Mouse (Mus musculus) forebrain, embryonic 10.5 days (tissue): ENCODE results near the gene Fibcd1. TPM values are rescaled to one million over a fixed set of nuclear protein-coding genes. Genes with fewer than 3 reads are reported as not detected.
A peak's percentile ranks its signal among the peaks of the same experiment; 100 is the strongest.

ENCODE experiments used
- DNase-seq: peaks from one replicate; pipeline ENCODE4 v3.0.0-alpha.2; 2017; ENCODE audit warnings: low spot score; ENCODE audit errors: extremely low spot score
- H3K27ac ChIP-seq: fragments of 300-500 bp; sonication (generic); 2 replicates; pipeline ENCODE4 v1.5.1; 2016; ENCODE audit warnings: mild to moderate bottlenecking
- H3K27me3 ChIP-seq: fragments of 300-500 bp; sonication (generic); 2 replicates; pipeline ENCODE4 v1.6.1; 2016; ENCODE audit warnings: mild to moderate bottlenecking; ENCODE audit not compliant: poor library complexity, severe bottlenecking
- H3K36me3 ChIP-seq: fragments of 300-500 bp; sonication (generic); replicated peaks from 2 replicates; pipeline ENCODE4 v1.6.1; 2016; ENCODE audit warnings: mild to moderate bottlenecking, moderate library complexity
- H3K4me1 ChIP-seq: fragments of 300-500 bp; sonication (generic); 2 replicates; pipeline ENCODE4 v1.6.1; 2016
- H3K4me3 ChIP-seq: fragments of 300-500 bp; sonication (generic); 2 replicates; pipeline ENCODE4 v1.5.1; 2016; ENCODE audit warnings: mild to moderate bottlenecking, moderate library complexity
- H3K9me3 ChIP-seq: fragments of 300-500 bp; sonication (generic); 2 replicates; pipeline ENCODE4 v1.6.1; 2016; ENCODE audit warnings: mild to moderate bottlenecking, moderate library complexity
- WGBS: fragments of 180-500 bp; shearing (Covaris S2); methylation state at CpG from one replicate; pipeline ENCODE4 v1.1.7; 2016; 5-methylcytosine and 5-hydroxymethylcytosine counted together
- polyA plus RNA-seq: library from polyadenylated mRNA; unstranded; fragments of >200 nt; fragmentation: Nextera tagmentation; extraction: Ambion mirVana; gene quantifications from 2 replicates; pipeline ENCODE4 v1.2.1, GENCODE M21; 2016

Gene Fibcd1
- polyA plus RNA-seq, 1 experiment from 2014 or later, result 0.19 TPM

GRCm38 (mm10) chr2:31823933-31824730 lies 21.7 kb downstream of the Fibcd1 start:
- Histone ChIP-seq H3K4me3 (no peak overlapping the region), H3K27ac (no peak overlapping the region), H3K9me3 (no peaks in the 10 kb centered on the region), H3K4me1 (peaks cover 40% of the 10 kb centered on the region), H3K27me3 (peaks cover 53% of the 10 kb centered on the region), H3K36me3 (no peaks in the 10 kb centered on the region)
- 60% methylated on average over 15 of the region's 15 CpGs for WGBS
- peak; percentile 45 for DNase-seq

GRCm38 (mm10) chr2:31822524-31823371 lies 23.1 kb downstream of the Fibcd1 start:
- Histone ChIP-seq H3K27ac (0 out of 2 replicates have a peak overlapping the region, but pooled peaks have one; percentile 22), H3K4me3 (peak overlapping the region; percentile 42), H3K27me3 (peaks cover 53% of the 10 kb centered on the region), H3K4me1 (peaks cover 27% of the 10 kb centered on the region), H3K9me3 (no peaks in the 10 kb centered on the region), H3K36me3 (no peaks in the 10 kb centered on the region)
- DNase-seq, result no peak
- WGBS, result 22% methylated on average over 39 of the region's 39 CpGs

- Histone ChIP-seq H3K27ac (no peak overlapping the region), H3K9me3 (no peaks in the 10 kb centered on the region), H3K4me3 (no peak overlapping the region), H3K4me1 (peaks cover 15% of the 10 kb centered on the region), H3K36me3 (no peaks in the 10 kb centered on the region), H3K27me3 (peaks cover 36% of the 10 kb centered on the region; the same call in 1 of the 2 replicates)
- DNase-seq, result peak; percentile 63
- WGBS, result 28% methylated on average over 5 of the region's 5 CpGs
These were observed 30.4 kb downstream of the Fibcd1 start for GRCm38 (mm10) chr2:31815367-31815766.

- WGBS, result 92% methylated on average over 7 of the region's 7 CpGs
- Histone ChIP-seq H3K36me3 (no peaks in the 10 kb centered on the region), H3K4me1 (peaks cover 22% of the 10 kb centered on the region), H3K27ac (no peak overlapping the region), H3K9me3 (no peaks in the 10 kb centered on the region), H3K4me3 (no peak overlapping the region), H3K27me3 (peaks cover 29% of the 10 kb centered on the region; the same call in 1 of the 2 replicates)
- no peak for DNase-seq
These were observed 31.1 kb downstream of the Fibcd1 start for GRCm38 (mm10) chr2:31814699-31815098.

GRCm38 (mm10) chr2:31813641-31814040 lies 32.2 kb downstream of the Fibcd1 start:
- H3K27me3 ChIP-seq, result peaks cover 36% of the 10 kb centered on the region; the same call in 1 of the 2 replicates
- H3K9me3 ChIP-seq, result no peaks in the 10 kb centered on the region
- 93% methylated on average over 4 of the region's 4 CpGs for WGBS
- no peak overlapping the region for H3K27ac ChIP-seq
- peaks cover 32% of the 10 kb centered on the region for H3K4me1 ChIP-seq
- no peaks in the 10 kb centered on the region for H3K36me3 ChIP-seq
- H3K4me3 ChIP-seq, result no peak overlapping the region
- DNase-seq, result no peak

- DNase-seq, result no peak
- Histone ChIP-seq H3K9me3 (no peaks in the 10 kb centered on the region), H3K27me3 (peaks cover 40% of the 10 kb centered on the region; the same call in 1 of the 2 replicates), H3K36me3 (no peaks in the 10 kb centered on the region; the same call in 1 of the 2 replicates), H3K4me3 (no peak overlapping the region), H3K4me1 (peaks cover 55% of the 10 kb centered on the region), H3K27ac (no peak overlapping the region)
- WGBS, result 87% methylated on average over 14 of the region's 14 CpGs
These were observed 34.5 kb downstream of the Fibcd1 start for GRCm38 (mm10) chr2:31811086-31811958.

- DNase-seq, result no peak
- peaks cover 62% of the 10 kb centered on the region for H3K4me1 ChIP-seq
- H3K4me3 ChIP-seq, result no peak within 1 kb of the TSS
- WGBS, result 42% methylated on average over 12 of the region's 12 CpGs
- H3K27ac ChIP-seq, result peak within 1 kb of the TSS; percentile 20; the same call in 1 of the 2 replicates
- H3K36me3 ChIP-seq, result no peaks in the 10 kb centered on the region; the same call in 1 of the 2 replicates
- no peaks in the 10 kb centered on the region for H3K9me3 ChIP-seq
- H3K27me3 ChIP-seq, result peaks cover 33% of the 10 kb centered on the region; the same call in 1 of the 2 replicates
These were observed 35.4 kb downstream of the Fibcd1 start, which contains the start of gene Qrfp for GRCm38 (mm10) chr2:31810444-31810843. Gene Qrfp (minus strand): TSS chr2:31810580.

GRCm38 (mm10) chr2:31809358-31809740 lies 36.5 kb downstream of the Fibcd1 start:
- Histone ChIP-seq H3K27ac (no peak overlapping the region), H3K4me1 (peaks cover 69% of the 10 kb centered on the region), H3K9me3 (no peaks in the 10 kb centered on the region), H3K36me3 (peaks cover 10% of the 10 kb centered on the region), H3K27me3 (peaks cover 30% of the 10 kb centered on the region; the same call in 1 of the 2 replicates), H3K4me3 (no peak overlapping the region)
- WGBS, result 44% methylated on average over 2 of the region's 2 CpGs
- no peak for DNase-seq

GRCm38 (mm10) chr2:31808410-31809357 lies 37.1 kb downstream of the Fibcd1 start:
- no peaks in the 10 kb centered on the region for H3K9me3 ChIP-seq
- no peak overlapping the region for H3K4me3 ChIP-seq
- H3K27ac ChIP-seq, result peak overlapping the region; percentile 49
- H3K36me3 ChIP-seq, result peaks cover 16% of the 10 kb centered on the region
- 43% methylated on average over 28 of the region's 28 CpGs for WGBS
- H3K27me3 ChIP-seq, result peaks cover 30% of the 10 kb centered on the region; the same call in 1 of the 2 replicates
- peaks cover 69% of the 10 kb centered on the region for H3K4me1 ChIP-seq
- DNase-seq, result no peak

- WGBS, result 39% methylated on average over 9 of the region's 9 CpGs
- H3K4me3 ChIP-seq, result no peak overlapping the region
- no peaks in the 10 kb centered on the region for H3K9me3 ChIP-seq
- H3K4me1 ChIP-seq, result peaks cover 65% of the 10 kb centered on the region
- peaks cover 35% of the 10 kb centered on the region for H3K36me3 ChIP-seq
- no peak for DNase-seq
- peak overlapping the region; percentile 60 for H3K27ac ChIP-seq
- H3K27me3 ChIP-seq, result peaks cover 25% of the 10 kb centered on the region; the same call in 1 of the 2 replicates
These were observed 39.0 kb downstream of the Fibcd1 start for GRCm38 (mm10) chr2:31806639-31807382.
